ENCODE assay signal across 9 mouse cellular contexts in the genomic region with DNA sequence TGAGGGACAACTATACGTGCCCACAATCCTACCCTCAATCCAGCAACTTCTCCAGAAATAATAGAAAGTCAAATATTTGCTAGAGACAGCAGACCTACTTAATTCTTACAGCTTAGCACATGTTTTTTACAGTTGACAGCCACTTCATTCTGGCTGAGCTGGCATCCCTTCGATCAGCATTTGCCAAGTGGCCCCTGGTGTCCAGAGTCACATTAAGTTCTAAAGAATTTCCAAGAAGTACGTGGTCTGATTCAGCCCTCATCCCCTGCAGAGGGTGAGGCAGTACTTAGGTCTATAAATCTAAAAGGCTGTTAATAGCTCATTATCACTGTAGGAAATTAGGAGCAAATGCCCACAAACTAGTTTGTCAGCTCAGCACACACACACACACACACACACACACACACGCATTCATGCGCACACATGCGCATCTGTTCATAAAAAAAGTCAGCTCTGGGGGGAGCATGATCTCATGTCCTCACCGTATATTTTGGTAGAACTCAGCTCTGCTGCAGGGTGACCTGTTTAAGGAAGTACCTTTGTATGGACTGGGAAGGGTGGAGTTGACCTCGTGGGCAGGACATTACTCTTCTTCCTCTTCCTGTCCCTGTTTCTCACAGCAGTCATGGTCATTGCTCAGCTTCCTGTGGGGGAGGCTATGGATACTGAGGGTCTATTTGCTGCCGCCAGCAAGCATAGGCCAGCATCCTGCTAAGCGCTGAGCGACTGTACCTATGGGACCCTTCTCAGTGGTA.
DNase-seq lines count a peak whose midpoint lies in the region; ATAC-seq and TF ChIP-seq lines count a peak whose summit lies in the region.
"Had no signal": no experiment of that assay in that cellular context is flagged by ENCODE, and none has a peak within 500 bp of the region (broad histone marks: within the 10 kb centered on the region; RNA-seq: fewer than 3 reads in every experiment).

No protein-coding gene starts in this region.

- no peaks in the 10 kb centered on the region for H3K27me3 ChIP-seq in heart, embryonic 16.5 days (ENCODE audit: control insufficient read depth, insufficient read depth, low read length)
- H3K27me3 ChIP-seq in liver, embryonic 13.5 days, result no peaks in the 10 kb centered on the region
- no peaks in the 10 kb centered on the region for H3K27me3 ChIP-seq in forebrain, embryonic 14.5 days (replicated peaks; ENCODE audit: control insufficient read depth, insufficient read depth, low read length)
- H3K27me3 ChIP-seq in cerebellum, adult 2 months (ENCODE audit: control insufficient read depth, insufficient read depth, low read length), result no peaks in the 10 kb centered on the region
- H3K27me3 ChIP-seq: hindbrain, embryonic 12.5 days had no signal

- TF ChIP-seq POLR2A in cerebellum, adult 2 months (IDR thresholded peaks at IDR 0.05; ENCODE audit: borderline replicate concordance, insufficient read depth, low read length), result no peak

- no peak overlapping the region for H3K4me3 ChIP-seq in layer of hippocampus, adult 2 months
- no peak overlapping the region for H3K4me3 ChIP-seq in heart, embryonic 16.5 days (ENCODE audit: low read length)
- H3K4me3 ChIP-seq in liver, embryonic 13.5 days (replicated peaks), result no peak overlapping the region
- H3K4me3 ChIP-seq in forebrain, embryonic 14.5 days (ENCODE audit: low read depth, low read length), result no peak overlapping the region
- H3K4me3 ChIP-seq in cerebellum, adult 2 months (replicated peaks; ENCODE audit: insufficient read depth, low read depth, low read length), result no peak overlapping the region
- H3K4me3 ChIP-seq: hindbrain, embryonic 12.5 days had no signal

- H3K9me3 ChIP-seq in heart, embryonic 16.5 days (replicated peaks; ENCODE audit: control insufficient read depth, low read length), result no peaks in the 10 kb centered on the region
- H3K9me3 ChIP-seq in liver, embryonic 13.5 days (replicated peaks), result no peaks in the 10 kb centered on the region
- H3K9me3 ChIP-seq in forebrain, embryonic 14.5 days (replicated peaks; ENCODE audit: control insufficient read depth, low read length), result no peaks in the 10 kb centered on the region
- H3K9me3 ChIP-seq: hindbrain, embryonic 12.5 days had no signal

- DNase-seq in layer of hippocampus, adult 2 months (ENCODE audit: low spot score in 2 of 2), result no peak
- no peak for DNase-seq in layer of hippocampus, adult 8-10 months (ENCODE audit: low spot score in 2 of 2)
- DNase-seq in liver, embryonic 13.5 days, result no peak
- DNase-seq in skeletal muscle tissue, adult 2 months (ENCODE audit: low read depth, low spot score), result peak; percentile 24
- DNase-seq in forebrain, embryonic 14.5 days (ENCODE audit: low spot score), result no peak
- DNase-seq in thymus, postnatal 10 days (ENCODE audit: low spot score in 2 of 2), result no peak
- DNase-seq in cerebellum, adult 2 months, result no peak

- no peak overlapping the region for H3K9ac ChIP-seq in heart, embryonic 16.5 days (ENCODE audit: low read length)
- H3K9ac ChIP-seq in liver, embryonic 13.5 days, result no peak overlapping the region
- no peak overlapping the region for H3K9ac ChIP-seq in forebrain, embryonic 14.5 days (ENCODE audit: low read length)
- H3K9ac ChIP-seq: hindbrain, embryonic 12.5 days had no signal

- no peaks in the 10 kb centered on the region for H3K4me1 ChIP-seq in heart, embryonic 16.5 days (ENCODE audit: control insufficient read depth, insufficient read depth, low read length)
- no peaks in the 10 kb centered on the region; the same call in 1 of the 2 replicates for H3K4me1 ChIP-seq in liver, embryonic 13.5 days (replicated peaks)
- peaks cover 2% of the 10 kb centered on the region; the same call in 1 of the 2 replicates for H3K4me1 ChIP-seq in forebrain, embryonic 14.5 days (ENCODE audit: control insufficient read depth, insufficient read depth, low read length)
- no peaks in the 10 kb centered on the region; the same call in 1 of the 2 replicates for H3K4me1 ChIP-seq in cerebellum, adult 2 months (ENCODE audit: control insufficient read depth, insufficient read depth, low read length)
- H3K4me1 ChIP-seq: hindbrain, embryonic 12.5 days had no signal

- no peak overlapping the region for H3K4me2 ChIP-seq in heart, embryonic 16.5 days (ENCODE audit: low read depth, low read length)
- no peak overlapping the region for H3K4me2 ChIP-seq in liver, embryonic 13.5 days
- H3K4me2 ChIP-seq in forebrain, embryonic 14.5 days (ENCODE audit: low read length), result no peak overlapping the region
- H3K4me2 ChIP-seq: hindbrain, embryonic 12.5 days had no signal

- no peak for TF ChIP-seq CTCF in layer of hippocampus, adult 2 months (conservative IDR thresholded peaks at IDR 0.05)
- no peak for TF ChIP-seq CTCF in cerebellum, adult 2 months (IDR thresholded peaks at IDR 0.05; ENCODE audit: borderline replicate concordance, insufficient read depth, low read depth, low read length)

- 0 out of 2 replicates have a peak overlapping the region, but pooled peaks have one; percentile 11 for H3K27ac ChIP-seq in layer of hippocampus, adult 2 months
- H3K27ac ChIP-seq in heart, embryonic 16.5 days (ENCODE audit: low read length), result peak overlapping the region; percentile 47
- no peak overlapping the region for H3K27ac ChIP-seq in liver, embryonic 13.5 days
- no peak overlapping the region for H3K27ac ChIP-seq in forebrain, embryonic 14.5 days (ENCODE audit: low read depth, low read length)
- no peak overlapping the region for H3K27ac ChIP-seq in cerebellum, adult 2 months (ENCODE audit: insufficient read depth, low read length)
- H3K27ac ChIP-seq: hindbrain, embryonic 12.5 days had no signal

- ATAC-seq in heart, embryonic 16.5 days (replicated peaks; ENCODE audit: extremely low read depth, insufficient read depth, low FRiP score), result peak; percentile 62; the same call in 1 of the 2 replicates
- 0 out of 2 replicates have a peak, but pooled peaks have one; percentile 26 for ATAC-seq in liver, embryonic 13.5 days (ENCODE audit: low read depth)
- no peak for ATAC-seq in forebrain, embryonic 14.5 days

- 75% methylated on average over 11 of the region's 11 CpGs for WGBS in heart, embryonic 16.5 days
- WGBS in liver, embryonic 13.5 days (ENCODE audit: insufficient replicate concordance), result 45% methylated on average over 11 of the region's 11 CpGs
- 74% methylated on average over 11 of the region's 11 CpGs for WGBS in forebrain, embryonic 14.5 days
- 52% methylated on average over 11 of the region's 11 CpGs for WGBS in cerebellum, adult 2 months

- H3K36me3 ChIP-seq in heart, embryonic 16.5 days (ENCODE audit: control insufficient read depth, insufficient read depth), result no peaks in the 10 kb centered on the region
- no peaks in the 10 kb centered on the region for H3K36me3 ChIP-seq in liver, embryonic 13.5 days
- H3K36me3 ChIP-seq in forebrain, embryonic 14.5 days (ENCODE audit: control insufficient read depth, insufficient read depth, low read length), result no peaks in the 10 kb centered on the region
- H3K36me3 ChIP-seq: hindbrain, embryonic 12.5 days had no signal

Comparison
In these comparisons a context has a peak if more than half of its experiments do, and no peak if none do; other contexts are left out.
1. H3K27ac ChIP-seq: peak in layer of hippocampus, adult 2 months (single experiment) and heart, embryonic 16.5 days (single experiment); none in liver, embryonic 13.5 days (single experiment), forebrain, embryonic 14.5 days (single experiment) and cerebellum, adult 2 months (single experiment).